In genomic region chr15:85605962-85606610, GRCm38 (mm10) we compare ENCODE assay signal across 10 mouse cellular contexts. TPM values are rescaled to one million over a fixed set of nuclear protein-coding genes. Genes with fewer than 3 reads are reported as not detected.
DNase-seq lines count a peak whose midpoint lies in the region; ATAC-seq and TF ChIP-seq lines count a peak whose summit lies in the region.
"Had no signal": no experiment of that assay in that cellular context is flagged by ENCODE, and none has a peak within 500 bp of the region (broad histone marks: within the 10 kb centered on the region; RNA-seq: fewer than 3 reads in every experiment).

No protein-coding gene starts in this region.

- peak overlapping the region; percentile 31 for H3K4me3 ChIP-seq in kidney, adult 2 months (ENCODE audit: insufficient read depth, low read depth, low read length)
- H3K4me3 ChIP-seq: midbrain, embryonic 15.5 days had no signal

- H3K27ac ChIP-seq in kidney, adult 2 months (ENCODE audit: insufficient read depth, low read depth, low read length) = no peak overlapping the region
- H3K27ac ChIP-seq: midbrain, embryonic 15.5 days had no signal

- peaks cover 3% of the 10 kb centered on the region for H3K4me1 ChIP-seq in kidney, adult 2 months (ENCODE audit: control insufficient read depth, insufficient read depth, low read length)
- H3K4me1 ChIP-seq: midbrain, embryonic 15.5 days had no signal

- no peak for ATAC-seq in inflammation-experienced regulatory T-cells, adult 6 months
- ATAC-seq: midbrain, embryonic 15.5 days had no signal

- no peaks in the 10 kb centered on the region for H3K36me3 ChIP-seq in kidney, adult 2 months (ENCODE audit: control insufficient read depth, insufficient read depth, low read length)
- H3K36me3 ChIP-seq: G1E; midbrain, embryonic 15.5 days had no signal

- no peaks in the 10 kb centered on the region for H3K27me3 ChIP-seq in kidney, adult 2 months (replicated peaks; ENCODE audit: control insufficient read depth, insufficient read depth, low read length)
- H3K27me3 ChIP-seq: midbrain, embryonic 15.5 days had no signal

- no peak for TF ChIP-seq CTCF in kidney, adult 2 months (conservative IDR thresholded peaks at IDR 0.05; ENCODE audit: insufficient read depth, insufficient read length, low read depth, low read length)

- no peak for TF ChIP-seq POLR2A in kidney, adult 2 months (IDR thresholded peaks at IDR 0.05; ENCODE audit: low read depth, low read length)

- WGBS in kidney, adult 2 months = 59% methylated on average over 17 of the region's 17 CpGs

- no peak for DNase-seq in kidney, adult 2 months
- DNase-seq in kidney, adult 9 months = no peak
- DNase-seq in Muller cell, postnatal 12 days (ENCODE audit: inconsistent ontology term) = peak; percentile 78
- peak; percentile 50 for DNase-seq in gastrocnemius, postnatal 25 days
- peak; percentile 71 for DNase-seq in lung, postnatal 10 days
- no peak for DNase-seq in right cerebral cortex, postnatal 14 days
- DNase-seq in layer of hippocampus, adult 9-11 months = no peak

RNA-seq across cellular contexts. Expression of gene Wnt7b, which starts 23.8 kb away (rescaled TPM):
- polyA plus RNA-seq in kidney, adult 2 months (2012; rRNA removed) = 12.8 and 14.2 TPM in 2 replicates
- total RNA-seq in gastrocnemius, postnatal 25 days (2021) = not detected
- not detected for polyA plus RNA-seq in inflammation-experienced regulatory T-cells, adult 6 months (2017; shearing (Covaris generic))
- polyA plus RNA-seq: G1E had no signal

Comparison
In these comparisons a context has a peak if more than half of its experiments do, and no peak if none do; other contexts are left out.
1. DNase-seq: peak in Muller cell, postnatal 12 days (single experiment), gastrocnemius, postnatal 25 days (single experiment) and lung, postnatal 10 days (single experiment); none in kidney, adult 2 months (single experiment), kidney, adult 9 months (single experiment), right cerebral cortex, postnatal 14 days (single experiment) and layer of hippocampus, adult 9-11 months (single experiment).
2. RNA of gene Wnt7b, which starts 23.8 kb away (polyA plus RNA-seq): 12.8 to 14.2 TPM in kidney, adult 2 months; not detected in inflammation-experienced regulatory T-cells, adult 6 months; every median in the first group is over 10 times any median in the second.